Mouse (Mus musculus): ENCODE measurements at regions not wholly inside any gene's neighbourhood (a gene's known extent, or its start where the extent isn't known, plus 50 kb on each side); places are given as distances from the start of the nearest gene placed in this dataset.
A peak's percentile ranks its signal among the peaks of the same experiment; 100 is the strongest.

- no peak for DNase-seq (ENCODE audit: low spot score in 2 of 2)
These were observed 60.5 kb downstream of the Sec61b start for GRCm38 (mm10) chr4:47534959-47535358.

GRCm38 (mm10) chr4:47567694-47568093 is 93.2 kb downstream of the Sec61b start:
- no peak for DNase-seq (ENCODE audit: low spot score in 2 of 2)

DNA sequence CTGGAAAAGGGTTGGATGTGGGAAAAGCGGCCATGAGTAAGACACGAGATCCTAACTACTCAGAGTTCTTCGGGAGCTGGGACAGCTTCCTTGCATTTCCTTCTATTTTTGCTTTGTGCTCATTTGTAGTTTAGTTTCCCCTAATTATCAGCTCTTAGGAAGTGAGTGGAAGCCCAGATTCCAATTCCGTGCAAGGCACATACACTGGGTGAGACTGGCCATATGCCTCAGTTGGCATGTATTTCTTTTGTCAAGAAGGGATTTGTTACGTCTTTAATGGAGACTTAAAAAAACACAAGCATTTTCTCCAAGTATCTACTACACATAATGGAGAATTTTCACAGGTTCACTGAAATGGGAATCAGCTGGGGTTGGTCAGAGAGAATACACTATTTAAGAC is 96.4 kb downstream of the Sec61b start:
- no peak for DNase-seq (ENCODE audit: low spot score in 2 of 2)

- no peak for DNase-seq (ENCODE audit: low spot score in 2 of 2)
These were observed 101.6 kb downstream of the Sec61b start for GRCm38 (mm10) chr4:47576011-47576410.

- DNase-seq (ENCODE audit: low spot score in 2 of 2) = peak in 1 of 2 experiments; percentile 47
These were observed 103.0 kb downstream of the Sec61b start for GRCm38 (mm10) chr4:47577490-47577889.

DNA sequence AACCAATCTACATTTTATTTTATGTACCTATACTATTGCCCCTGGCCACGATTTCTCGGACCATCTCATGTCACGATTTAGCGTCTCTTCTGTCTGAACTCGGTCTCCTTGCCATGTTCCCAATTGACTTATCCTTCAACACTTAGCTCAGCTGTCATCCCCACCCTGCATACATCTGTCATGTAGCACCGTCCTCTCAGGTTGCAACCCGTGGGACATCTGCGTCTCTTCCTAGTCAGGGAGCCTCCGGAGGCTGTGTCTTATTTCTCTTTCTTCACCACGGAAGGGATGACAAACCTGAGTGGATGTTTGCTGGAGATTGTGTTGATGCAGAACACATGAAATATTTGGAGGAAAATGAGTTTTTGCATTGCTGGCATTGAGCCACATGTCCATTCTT is 104.2 kb downstream of the Sec61b start:
- DNase-seq (ENCODE audit: low spot score in 2 of 2) = no peak

DNA sequence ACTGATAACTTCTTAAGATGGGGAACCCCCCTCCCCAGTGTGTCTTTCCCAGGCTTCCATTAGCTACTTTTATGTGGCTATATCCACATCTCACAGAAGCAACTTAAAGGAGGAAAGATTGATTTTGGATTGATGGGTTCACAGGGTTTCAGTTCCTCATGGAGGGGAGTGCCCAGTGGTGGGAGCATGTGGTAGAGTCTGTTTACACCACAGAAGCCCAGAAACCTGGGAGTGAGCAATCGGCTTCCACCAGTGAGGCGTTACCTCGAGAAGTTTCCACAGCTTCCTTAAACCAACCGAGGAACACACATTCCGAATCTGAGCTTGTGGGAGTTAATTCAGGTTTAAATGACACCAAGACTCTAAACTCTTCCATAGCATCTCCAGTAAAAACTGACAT is 106.1 kb downstream of the Sec61b start:
- no peak for DNase-seq (ENCODE audit: low spot score in 2 of 2)

DNA sequence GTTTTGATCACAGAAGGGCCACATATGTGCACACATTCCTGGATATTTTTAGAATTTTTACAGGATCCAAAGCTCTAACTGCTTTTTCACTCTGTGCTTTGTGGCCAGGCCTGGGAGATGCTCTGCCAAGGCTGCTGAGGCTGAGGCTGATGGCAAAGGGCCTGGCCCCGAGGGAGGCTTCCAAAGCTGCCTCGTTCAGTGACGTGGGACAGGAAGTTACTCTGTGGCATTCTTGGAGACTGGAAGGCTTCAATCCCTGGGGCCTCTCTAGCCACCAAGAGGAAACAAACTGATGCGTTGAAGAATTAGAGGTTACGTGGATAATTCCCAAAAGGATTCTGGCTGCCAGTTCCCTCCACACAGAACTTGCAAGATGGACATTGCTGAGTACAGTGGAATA is 112.8 kb downstream of the Sec61b start:
- DNase-seq (ENCODE audit: low spot score in 2 of 2) = peak; percentile 50 to 60

DNA sequence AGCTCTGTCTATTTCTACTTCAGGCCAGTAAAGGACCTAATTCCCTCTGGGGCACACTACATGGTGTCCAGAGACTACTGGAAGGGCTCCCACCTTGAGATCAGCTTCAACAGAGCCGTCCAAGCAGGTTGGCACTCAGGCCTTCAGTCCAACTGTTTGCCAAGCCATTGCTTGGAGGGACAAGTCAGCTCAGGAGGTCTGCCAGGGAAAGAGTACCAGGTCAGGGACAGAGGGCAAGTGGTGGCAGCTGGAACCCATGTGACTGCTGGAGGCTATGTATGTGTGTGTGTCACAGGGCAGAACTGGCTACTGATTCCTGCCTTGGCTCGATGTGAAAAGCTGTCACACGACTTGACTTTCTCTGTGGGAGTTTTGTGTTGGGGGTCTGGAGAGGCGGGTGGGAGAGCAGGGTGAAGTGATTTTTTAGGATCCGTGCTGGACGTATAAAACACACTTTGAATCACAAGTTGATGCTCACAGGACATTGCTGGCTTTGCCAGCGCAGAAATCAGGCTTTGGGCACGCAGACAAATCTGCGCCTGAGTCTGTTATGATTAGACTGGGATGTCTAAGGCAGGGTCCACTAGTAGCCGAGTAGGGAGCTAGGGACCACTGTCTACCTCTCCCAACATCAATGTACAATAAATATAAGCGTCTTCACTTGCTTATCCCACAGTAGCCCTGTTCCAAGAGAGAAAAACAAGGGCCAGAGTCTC is 118.0 kb downstream of the Sec61b start:
- DNase-seq (ENCODE audit: low spot score in 2 of 2) = peak; percentile 77 to 86

DNA sequence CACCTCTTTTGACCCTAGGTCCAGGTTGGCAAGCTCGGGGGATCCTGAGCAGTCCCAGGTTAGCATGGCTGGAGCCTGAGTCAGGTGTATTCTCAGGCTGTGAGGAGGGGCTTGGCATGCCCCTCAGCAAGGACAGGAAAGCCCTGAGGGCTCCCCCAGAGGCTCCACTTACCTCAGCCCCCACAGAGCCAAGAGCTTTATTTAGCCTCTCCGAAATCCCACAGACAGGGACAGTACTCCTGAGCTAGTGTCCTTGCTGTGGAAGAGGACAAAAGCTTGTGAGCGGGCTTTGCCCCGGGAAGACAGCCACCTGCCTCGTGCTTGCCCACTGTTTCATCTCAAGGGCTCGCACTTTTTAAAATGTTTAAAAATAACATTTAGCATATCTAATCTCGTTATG is 118.7 kb downstream of the Sec61b start:
- peak; percentile 46 to 65 for DNase-seq (ENCODE audit: low spot score in 2 of 2)

- peak; percentile 66 to 72 for DNase-seq (ENCODE audit: low spot score in 2 of 2)
These were observed 119.7 kb downstream of the Sec61b start for GRCm38 (mm10) chr4:47594171-47594570.

- DNase-seq (ENCODE audit: low spot score in 2 of 2) = peak; percentile 73 to 83
These were observed 121.4 kb downstream of the Sec61b start for GRCm38 (mm10) chr4:47595841-47596240.

GRCm38 (mm10) chr4:47597586-47597985 is 123.1 kb downstream of the Sec61b start:
- no peak for DNase-seq (ENCODE audit: low spot score in 2 of 2)

DNA sequence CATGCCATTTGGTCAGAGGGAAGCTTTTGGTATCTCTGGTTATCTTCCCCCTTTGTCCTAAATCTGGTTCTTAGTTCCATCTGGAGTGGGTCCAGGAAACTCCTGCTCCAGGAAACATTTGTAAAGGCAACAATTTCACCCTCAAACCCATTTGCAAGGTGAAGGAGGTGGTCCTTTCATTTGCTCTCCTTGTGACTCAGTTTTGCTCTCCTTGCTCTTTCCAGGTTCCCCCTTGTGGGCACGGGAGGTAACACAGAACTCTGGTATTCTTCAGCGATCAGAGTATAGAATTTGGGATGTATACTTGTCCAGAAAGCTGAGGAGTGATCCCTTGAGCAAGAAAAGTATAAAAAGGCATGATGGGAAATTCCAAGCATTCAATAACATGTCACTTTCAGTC is 123.8 kb downstream of the Sec61b start:
- no peak for DNase-seq (ENCODE audit: low spot score in 2 of 2)

GRCm38 (mm10) chr4:47601301-47602070 is 127.0 kb downstream of the Sec61b start:
- DNase-seq (ENCODE audit: low spot score in 2 of 2) = peak; percentile 30 to 61

DNA sequence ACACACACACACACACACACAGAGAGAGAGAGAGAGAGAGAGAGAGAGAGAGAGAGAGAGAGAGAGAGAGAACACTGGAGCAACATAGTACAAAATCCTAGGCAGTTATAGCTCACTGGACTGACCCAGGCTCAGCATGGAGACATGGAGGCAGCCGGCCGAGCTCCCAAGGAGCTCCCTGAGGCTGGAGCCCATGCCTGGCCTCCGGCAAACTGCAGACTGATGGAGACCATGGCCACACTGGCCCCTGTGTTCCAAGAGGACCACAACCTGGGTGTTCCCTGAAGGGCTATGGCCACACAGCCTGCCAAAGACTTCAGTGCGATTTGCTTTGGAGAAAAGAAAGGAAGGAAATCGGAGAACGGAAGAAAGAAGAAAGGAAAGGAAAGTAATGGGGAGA is 128.9 kb downstream of the Sec61b start:
- DNase-seq (ENCODE audit: low spot score in 2 of 2) = no peak

GRCm38 (mm10) chr4:47603847-47604397 is 129.5 kb downstream of the Sec61b start:
- peak; percentile 55 to 72 for DNase-seq (ENCODE audit: low spot score in 2 of 2)

DNA sequence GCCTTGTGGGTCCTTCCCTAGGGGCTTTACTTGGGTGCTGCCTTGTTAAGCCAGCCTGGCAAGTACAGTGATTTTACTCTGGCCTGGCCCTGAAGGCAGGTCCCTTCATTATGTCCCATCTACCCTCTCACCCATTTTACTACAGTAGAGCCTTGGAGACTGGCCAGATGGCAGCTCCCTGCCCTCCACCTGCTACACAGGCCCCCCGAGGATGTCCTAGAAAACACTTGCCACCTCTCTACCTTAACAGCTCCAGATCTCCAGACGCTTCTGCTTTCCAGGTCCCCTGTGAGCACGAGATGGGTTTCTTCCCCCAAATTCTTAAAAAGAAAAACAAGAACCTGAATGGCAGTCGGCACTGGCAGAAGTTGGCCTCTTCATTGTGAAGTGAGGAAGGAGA is 131.2 kb downstream of the Sec61b start:
- no peak for DNase-seq (ENCODE audit: low spot score in 2 of 2)

DNA sequence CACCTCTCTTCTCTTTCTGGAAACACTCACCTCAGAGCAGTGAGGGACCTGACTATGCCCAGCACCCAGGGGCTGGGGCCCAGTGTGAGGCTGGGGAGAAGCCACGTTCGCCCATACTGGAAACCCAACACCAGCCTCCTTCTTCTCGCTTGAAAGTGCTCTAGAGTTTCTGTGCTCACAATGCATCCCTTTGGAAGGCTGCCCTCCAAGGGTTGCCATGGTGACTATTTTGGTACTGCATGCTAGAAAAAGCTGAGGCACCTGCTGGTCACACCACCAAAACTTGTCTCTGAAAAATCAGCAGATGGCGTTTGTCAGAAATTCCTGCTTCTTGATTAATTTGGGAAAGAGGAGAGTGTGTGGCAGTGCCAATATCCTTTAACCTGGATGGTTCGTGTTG is 134.2 kb downstream of the Sec61b start:
- DNase-seq (ENCODE audit: low spot score in 2 of 2) = no peak

GRCm38 (mm10) chr4:47610913-47611312 is 136.5 kb downstream of the Sec61b start:
- DNase-seq (ENCODE audit: low spot score in 2 of 2) = no peak

DNA sequence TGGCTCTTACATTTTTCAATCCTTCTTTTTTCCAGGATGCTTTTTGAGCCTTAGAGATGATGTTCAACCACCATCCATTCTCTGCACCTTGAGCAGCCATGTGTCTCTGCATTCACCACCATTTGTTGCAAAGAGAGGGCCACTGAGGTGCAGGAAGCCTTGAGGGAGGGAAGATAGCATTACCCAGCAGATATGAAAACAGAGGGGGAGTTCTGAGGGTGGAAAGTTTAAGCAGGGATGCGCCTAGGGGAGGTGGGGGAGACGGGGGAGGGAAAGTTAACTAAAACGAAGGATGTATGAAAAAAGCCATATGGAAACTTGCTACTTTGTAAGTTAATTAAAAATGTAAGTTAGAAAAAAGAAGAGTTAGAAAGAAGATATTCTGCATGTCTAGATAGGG is 142.1 kb downstream of the Sec61b start:
- DNase-seq (ENCODE audit: low spot score in 2 of 2) = no peak

DNA sequence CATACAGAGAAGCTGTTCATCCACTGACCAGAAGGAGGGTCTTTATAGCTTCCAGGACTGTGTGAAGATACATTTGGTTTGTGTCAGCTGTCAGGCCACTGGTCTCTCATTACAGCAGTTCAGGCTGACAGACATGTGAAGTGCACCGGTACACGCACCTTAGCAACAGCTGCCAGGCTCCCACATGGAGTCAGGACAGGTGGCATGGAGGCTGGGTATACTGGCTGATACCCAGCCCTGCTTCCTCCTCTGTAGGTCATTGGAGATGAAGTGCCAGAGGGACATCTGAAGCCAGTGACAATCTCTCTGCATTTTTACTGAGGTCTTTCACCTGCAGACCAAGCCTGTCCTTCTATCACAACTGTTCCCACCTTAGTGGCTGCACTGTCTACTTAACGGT is 146.2 kb downstream of the Sec61b start:
- DNase-seq (ENCODE audit: low spot score in 2 of 2) = peak; percentile 41 to 69

All from gastrocnemius, adult 8-10 months (tissue).